8 mouse cellular contexts compared by ENCODE assay signal in genomic region chr9:55048211-55048880, GRCm38 (mm10). TPM values are rescaled to one million over a fixed set of nuclear protein-coding genes. Genes with fewer than 3 reads are reported as not detected.
DNase-seq lines count a peak whose midpoint lies in the region; ATAC-seq lines count a peak whose summit lies in the region.

Gene Chrnb4 (minus strand): TSS chr9:55048779.

- H3K9me3 ChIP-seq in kidney, embryonic 15.5 days (replicated peaks), result no peaks in the 10 kb centered on the region
- no peaks in the 10 kb centered on the region for H3K9me3 ChIP-seq in heart, embryonic 16.5 days (replicated peaks; ENCODE audit: control insufficient read depth, low read length)
- no peaks in the 10 kb centered on the region for H3K9me3 ChIP-seq in midbrain, embryonic 11.5 days (ENCODE audit: control insufficient read depth, low read length)

- peaks cover 15% of the 10 kb centered on the region for H3K4me1 ChIP-seq in kidney, embryonic 15.5 days
- 0 out of 2 replicates have a peak, but pooled peaks cover 3% of the 10 kb centered on the region for H3K4me1 ChIP-seq in heart, embryonic 16.5 days (ENCODE audit: control insufficient read depth, insufficient read depth, low read length)
- H3K4me1 ChIP-seq in midbrain, embryonic 11.5 days (ENCODE audit: control insufficient read depth, insufficient read depth, low read length), result 0 out of 2 replicates have a peak, but pooled peaks cover 3% of the 10 kb centered on the region

- H3K9ac ChIP-seq in kidney, embryonic 15.5 days, result peak within 1 kb of the TSS; percentile 21; the same call in 1 of the 2 replicates
- H3K9ac ChIP-seq in heart, embryonic 16.5 days (ENCODE audit: low read length), result peak within 1 kb of the TSS; percentile 63
- H3K9ac ChIP-seq in midbrain, embryonic 11.5 days (ENCODE audit: low read length), result peak within 1 kb of the TSS; percentile 55

- H3K27ac ChIP-seq in kidney, embryonic 15.5 days, result no peak within 1 kb of the TSS
- H3K27ac ChIP-seq in heart, embryonic 16.5 days (ENCODE audit: low read length), result no peak within 1 kb of the TSS
- H3K27ac ChIP-seq in midbrain, embryonic 11.5 days (ENCODE audit: low read depth, low read length), result no peak within 1 kb of the TSS

- ATAC-seq in kidney, embryonic 15.5 days (replicated peaks; ENCODE audit: low FRiP score), result peak; percentile 66
- peak; percentile 42 for ATAC-seq in common myeloid progenitor, adult 5-6 weeks (replicated peaks; ENCODE audit: low read depth, poor library complexity, severe bottlenecking)
- ATAC-seq in heart, embryonic 16.5 days (replicated peaks; ENCODE audit: extremely low read depth, insufficient read depth, low FRiP score), result peak; percentile 52; the same call in 1 of the 2 replicates
- peak; percentile 79 for ATAC-seq in midbrain, embryonic 11.5 days (ENCODE audit: low FRiP score)

- H3K4me2 ChIP-seq in kidney, embryonic 15.5 days, result peak within 1 kb of the TSS; percentile 94
- H3K4me2 ChIP-seq in heart, embryonic 16.5 days (ENCODE audit: low read depth, low read length), result peak within 1 kb of the TSS; percentile 94
- peak within 1 kb of the TSS; percentile 69 for H3K4me2 ChIP-seq in midbrain, embryonic 11.5 days

- peak within 1 kb of the TSS; percentile 56 for H3K4me3 ChIP-seq in kidney, embryonic 15.5 days (replicated peaks)
- H3K4me3 ChIP-seq in heart, embryonic 16.5 days (ENCODE audit: low read length), result peak within 1 kb of the TSS; percentile 55
- peak within 1 kb of the TSS; percentile 42 for H3K4me3 ChIP-seq in midbrain, embryonic 11.5 days (ENCODE audit: low read depth, low read length)

- H3K36me3 ChIP-seq in kidney, embryonic 15.5 days, result no peaks in the 10 kb centered on the region
- no peaks in the 10 kb centered on the region for H3K36me3 ChIP-seq in heart, embryonic 16.5 days (ENCODE audit: control insufficient read depth, insufficient read depth)
- H3K36me3 ChIP-seq in midbrain, embryonic 11.5 days (ENCODE audit: control insufficient read depth, insufficient read depth, low read length), result no peaks in the 10 kb centered on the region

- no peak for DNase-seq in kidney, postnatal 25 days
- peak; percentile 95 for DNase-seq in midbrain, embryonic 11.5 days (ENCODE audit: low spot score, missing footprints)
- DNase-seq in right cerebral cortex, postnatal 10 days (ENCODE audit: low spot score in 2 of 2), result no peak
- DNase-seq in frontal cortex, postnatal 10 days (ENCODE audit: low spot score in 2 of 2), result no peak
- DNase-seq in cerebellum, adult 9-11 months, result no peak

- whole genome bisulfite sequencing in kidney, embryonic 15.5 days, result under 1% methylated on average over 23 of the region's 23 CpGs
- under 1% methylated on average over 23 of the region's 23 CpGs for WGBS in heart, embryonic 16.5 days
- WGBS in midbrain, embryonic 11.5 days, result under 1% methylated on average over 23 of the region's 23 CpGs

- peaks cover 19% of the 10 kb centered on the region for H3K27me3 ChIP-seq in kidney, embryonic 15.5 days
- H3K27me3 ChIP-seq in heart, embryonic 16.5 days (ENCODE audit: control insufficient read depth, insufficient read depth, low read length), result 0 out of 2 replicates have a peak, but pooled peaks cover 5% of the 10 kb centered on the region
- H3K27me3 ChIP-seq in midbrain, embryonic 11.5 days (ENCODE audit: control insufficient read depth, insufficient read depth, low read length), result no peaks in the 10 kb centered on the region; the same call in 1 of the 2 replicates

RNA-seq across cellular contexts. Expression of gene Chrnb4, which starts in this region (rescaled TPM):
- polyA plus RNA-seq in kidney, embryonic 15.5 days (2015; fragmentation: Nextera tagmentation; extraction: Ambion mirVana), result 2.2 and 2.8 TPM in 2 replicates
- total RNA-seq in common myeloid progenitor, adult 5-6 weeks (2017), result not detected in 2 replicates
- polyA plus RNA-seq in heart, embryonic 16.5 days (2015; fragmentation: Nextera tagmentation; extraction: Ambion mirVana), result 0.11 and 0.29 TPM in 2 replicates
- polyA plus RNA-seq in midbrain, embryonic 11.5 days (2014; fragmentation: Nextera tagmentation; extraction: Ambion mirVana), result 2.3 and 2.5 TPM in 2 replicates

Comparison
In these comparisons a context has a peak if more than half of its experiments do, and no peak if none do; other contexts are left out.
1. Peak in ATAC-seq in common myeloid progenitor, adult 5-6 weeks; RNA of the gene not detected or under 1 TPM.
2. Peak in ATAC-seq, H3K4me3 ChIP-seq, H3K9ac ChIP-seq and H3K4me2 ChIP-seq in heart, embryonic 16.5 days; RNA of the gene not detected or under 1 TPM.